Mouse (Mus musculus) forebrain, postnatal 0 days (tissue): ENCODE results near the gene Gm49352. TPM values are rescaled to one million over a fixed set of nuclear protein-coding genes. Genes with fewer than 3 reads are reported as not detected.
"Not testable (repeated sequence)": the region's sequence is repeated elsewhere in the genome, so short reads cannot be mapped to it uniquely, and the experiment has no call there.

Source experiments
- ATAC-seq: fragments of 200-750 bp; cut with Nextera tagmentation; 2 replicates; pipeline ENCODE4 v1.8.0; 2017; ENCODE audit warnings: mild to moderate bottlenecking, moderate library complexity
- DNase-seq: peaks from one replicate; pipeline ENCODE4 v3.0.0-alpha.2; 2015
- H3K27ac ChIP-seq: fragments of 300-500 bp; sonication (generic); 2 replicates; pipeline ENCODE4 v1.5.1; 2014; ENCODE audit warnings: low read depth, mild to moderate bottlenecking, antibody characterized with exemption, low read length, moderate library complexity, mixed read lengths
- H3K27me3 ChIP-seq: fragments of 300-500 bp; sonication (generic); 2 replicates; pipeline ENCODE4 v1.6.1; 2014; ENCODE audit warnings: mild to moderate bottlenecking, low read length, mixed read lengths; ENCODE audit not compliant: insufficient read depth
- H3K36me3 ChIP-seq: fragments of 300-500 bp; sonication (generic); 2 replicates; pipeline ENCODE4 v1.6.1; 2014; ENCODE audit warnings: mild to moderate bottlenecking, moderate library complexity; ENCODE audit not compliant: insufficient read depth
- H3K4me1 ChIP-seq: fragments of 300-500 bp; sonication (generic); 2 replicates; pipeline ENCODE4 v1.6.1; 2014; ENCODE audit warnings: antibody characterized with exemption; ENCODE audit not compliant: insufficient read depth
- H3K4me2 ChIP-seq: fragments of 300-500 bp; sonication (generic); 2 replicates; pipeline ENCODE4 v1.6.1; 2014; ENCODE audit warnings: low read depth, mild to moderate bottlenecking, moderate library complexity
- H3K4me3 ChIP-seq: fragments of 300-500 bp; sonication (generic); 2 replicates; pipeline ENCODE4 v1.5.1; 2014; ENCODE audit warnings: low read depth, low read length, mixed read lengths
- H3K9ac ChIP-seq: fragments of 300-500 bp; sonication (generic); 2 replicates; pipeline ENCODE4 v1.6.1; 2014; ENCODE audit warnings: mild to moderate bottlenecking
- H3K9me3 ChIP-seq: fragments of 300-500 bp; sonication (generic); 2 replicates; pipeline ENCODE4 v1.6.1; 2016; ENCODE audit warnings: low read length
- CTCF ChIP-seq: sonication (generic); IDR thresholded peaks from 2 replicates; pipeline ENCODE4 v1.5.1; 2016; ENCODE audit warnings: antibody characterized with exemption, control low read depth, low read depth
- WGBS: fragments of 180-500 bp; shearing (Covaris S2); extraction: QIAGEN DNeasy Blood & Tissue Kit; methylation state at CpG from one replicate; pipeline ENCODE4 v1.1.7; 2014; 5-methylcytosine and 5-hydroxymethylcytosine counted together
- polyA plus RNA-seq: library from polyadenylated mRNA; unstranded; fragments of >200 nt; fragmentation: Nextera tagmentation; extraction: Ambion mirVana; gene quantifications from 2 replicates; pipeline ENCODE4 v1.2.1, GENCODE M21; 2015
- total RNA-seq: library from RNA; depleted of rRNA; stranded (reverse); fragments of >200 nt; gene quantifications from 2 replicates; pipeline ENCODE4 v1.2.3, GENCODE M21; 2014; rRNA removed

The Gm49352 gene
- not detected in 2 replicates for total RNA-seq
- polyA plus RNA-seq = not detected in 2 replicates

DNA sequence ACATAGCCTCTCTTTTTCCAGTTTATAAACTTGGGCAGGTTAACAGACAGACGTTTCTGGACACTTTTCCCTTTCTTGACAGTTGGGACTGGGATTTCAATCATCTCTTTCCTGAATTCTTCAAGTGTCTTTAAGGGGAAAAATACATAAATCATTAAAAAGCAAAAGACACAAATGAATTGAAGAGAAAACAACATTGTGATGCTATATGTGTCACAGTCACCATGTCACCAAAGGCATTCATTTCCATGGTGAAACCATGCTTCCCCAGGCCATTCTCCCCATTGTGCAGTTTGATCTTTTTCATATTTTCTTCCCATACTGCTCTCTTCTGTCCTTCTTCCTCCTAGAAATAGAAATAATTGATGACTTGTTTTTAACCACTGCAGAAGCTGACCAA is at the start of gene Gm49352:
Gene Gm49352, minus strand, starts transcription at position 101 of the 400 bp plus-strand sequence.
- H3K9me3 ChIP-seq, H3K9ac ChIP-seq, H3K27me3 ChIP-seq, H3K36me3 ChIP-seq, ATAC-seq, H3K4me2 ChIP-seq, H3K4me1 ChIP-seq, DNase-seq, H3K27ac ChIP-seq, H3K4me3 ChIP-seq: not testable (repeated sequence)
- 29% methylated on average over 1 of the region's 1 CpGs for WGBS

DNA sequence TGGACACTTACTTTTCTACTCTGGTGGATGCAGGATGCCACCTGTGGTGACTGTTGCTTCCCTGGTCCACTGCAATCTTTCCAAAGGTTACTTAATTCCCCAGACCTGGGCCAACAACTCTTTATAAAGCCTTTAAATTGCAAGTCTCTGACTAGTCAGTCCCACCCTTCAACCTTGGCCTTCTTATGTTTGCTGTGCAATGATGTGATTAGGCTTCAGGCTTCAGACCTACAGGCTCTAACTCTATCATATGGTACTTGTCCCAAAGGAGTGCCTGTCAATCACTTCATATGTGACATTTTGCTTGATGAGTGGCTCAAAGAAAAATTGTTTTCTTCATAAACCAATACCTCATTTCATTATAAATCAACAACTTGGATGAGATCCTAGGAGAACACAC is 2.1 kb upstream of the Gm49352 start, which contains the start of gene Cts3:
Gene Cts3, minus strand, starts transcription at position 101 of the 400 bp plus-strand sequence.
- no peak within 1 kb of the TSS for H3K4me2 ChIP-seq
- no peaks in the 10 kb centered on the region for H3K4me1 ChIP-seq
- H3K36me3 ChIP-seq = no peaks in the 10 kb centered on the region
- no peak within 1 kb of the TSS for H3K4me3 ChIP-seq
- no peaks in the 10 kb centered on the region for H3K27me3 ChIP-seq
- H3K27ac ChIP-seq = no peak within 1 kb of the TSS
- H3K9ac ChIP-seq = no peak within 1 kb of the TSS
- no peak for TF ChIP-seq CTCF
- ATAC-seq = no peak
- H3K9me3 ChIP-seq = peaks cover 4% of the 10 kb centered on the region; the same call in 1 of the 2 replicates
- DNase-seq = no peak

DNA sequence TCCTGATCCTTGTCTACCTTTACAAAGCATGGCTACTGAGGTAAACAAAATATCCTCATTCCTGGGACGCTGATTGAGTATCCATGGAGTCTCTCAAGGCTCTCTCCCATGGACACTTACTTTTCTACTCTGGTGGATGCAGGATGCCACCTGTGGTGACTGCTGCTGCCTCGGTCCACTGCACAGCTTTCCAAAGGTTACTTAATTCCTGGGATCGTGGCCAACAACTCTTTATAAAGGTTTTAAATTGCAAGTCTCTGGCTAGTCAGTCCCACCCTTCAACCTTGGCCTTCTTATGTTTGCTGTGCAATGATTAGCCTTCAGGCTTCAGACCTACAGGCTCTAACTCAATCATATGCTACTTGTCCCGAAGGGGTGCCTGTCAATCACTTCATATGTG is 26.3 kb downstream of the Gm49352 start, which contains the start of gene Ctsm:
Gene Ctsm, minus strand, starts transcription at position 209 of the 400 bp plus-strand sequence.
- no peak for DNase-seq
- Histone ChIP-seq H3K4me2 (no peak within 1 kb of the TSS), H3K27me3 (no peaks in the 10 kb centered on the region), H3K4me3 (no peak within 1 kb of the TSS), H3K9me3 (peaks cover 17% of the 10 kb centered on the region; the same call in 1 of the 2 replicates), H3K27ac (no peak within 1 kb of the TSS), H3K36me3 (no peaks in the 10 kb centered on the region), H3K9ac (no peak within 1 kb of the TSS), H3K4me1 (no peaks in the 10 kb centered on the region)
- 67% methylated on average over 4 of the region's 4 CpGs for WGBS
- no peak for ATAC-seq
- TF ChIP-seq CTCF = no peak

Other genes with a start within 250 kb of the Gm49352 start
- gene Cts7, start 210.0 kb downstream of the Gm49352 start, total RNA-seq = not detected in 2 replicates
- not detected in 2 replicates for gene Cts7, start 210.0 kb downstream of the Gm49352 start, polyA plus RNA-seq
- gene Ctsm, start 26.3 kb downstream of the Gm49352 start, total RNA-seq = not detected in 2 replicates
- gene Ctsm, start 26.3 kb downstream of the Gm49352 start, polyA plus RNA-seq = not detected in 2 replicates
- gene Cts3, start 2.0 kb upstream of the Gm49352 start, total RNA-seq = not detected in 2 replicates
- gene Cts3, start 2.0 kb upstream of the Gm49352 start, polyA plus RNA-seq = not detected in 2 replicates